Mouse (Mus musculus) adrenal gland, adult 8-10 months (tissue): Measurements from ENCODE around the gene Uroc1. TPM values are rescaled to one million over a fixed set of nuclear protein-coding genes. Genes with fewer than 3 reads are reported as not detected.

Experiments
- DNase-seq: peaks from one replicate; pipeline ENCODE4 v3.0.0; 2022
- total RNA-seq, 4 experiments: library from RNA; stranded (reverse); gene quantifications; 2 replicates each; pipeline ENCODE4 v1.2.4; 2022

The Uroc1 gene
- total RNA-seq, 4 experiments from 2014 or later = 0.15 to 0.24 (median 0.17) TPM; not detected in 1

- DNase-seq = no peak
Observed at GRCm38 (mm10) chr6:90358142-90358541, 25.1 kb downstream of the Uroc1 start.

- no peak for DNase-seq
Observed at GRCm38 (mm10) chr6:90359445-90359844, 26.4 kb downstream of the Uroc1 start.

DNA sequence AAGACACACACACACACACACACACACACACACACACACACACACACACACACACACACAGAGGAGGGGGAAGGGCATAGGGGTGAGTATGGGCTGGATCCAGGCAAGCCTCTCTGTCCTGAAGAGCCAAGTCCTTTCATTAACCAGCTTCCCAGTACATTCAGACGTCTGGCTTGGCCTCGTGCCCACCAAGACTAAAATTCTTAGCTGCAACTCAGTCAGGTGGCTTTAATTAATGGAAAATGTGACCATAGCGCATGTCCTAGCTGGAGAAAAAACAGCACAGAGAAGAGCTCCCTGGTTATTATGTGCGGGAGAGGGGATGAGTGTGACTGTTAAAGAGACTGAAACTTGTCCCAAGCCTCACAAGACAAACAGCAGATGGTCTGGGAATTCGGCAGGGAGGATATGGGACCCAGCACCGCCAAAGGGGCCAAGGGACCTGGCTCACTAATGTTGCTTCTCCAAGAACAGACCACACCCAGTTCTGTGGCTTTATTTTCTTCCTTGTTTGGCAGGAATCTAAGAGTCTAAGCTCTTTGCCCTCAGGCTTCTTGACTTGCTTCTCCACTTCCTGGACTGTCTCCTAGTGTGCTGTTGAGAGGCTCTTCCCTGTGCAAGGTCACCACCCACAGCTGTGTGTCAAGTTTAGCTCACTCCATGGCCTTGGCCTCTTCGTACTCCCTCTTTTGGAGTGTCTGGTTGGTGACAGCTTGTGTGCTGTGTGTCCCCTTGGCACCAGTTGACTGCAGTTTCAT is 27.1 kb downstream of the Uroc1 start:
- DNase-seq = peak; percentile 83

DNA sequence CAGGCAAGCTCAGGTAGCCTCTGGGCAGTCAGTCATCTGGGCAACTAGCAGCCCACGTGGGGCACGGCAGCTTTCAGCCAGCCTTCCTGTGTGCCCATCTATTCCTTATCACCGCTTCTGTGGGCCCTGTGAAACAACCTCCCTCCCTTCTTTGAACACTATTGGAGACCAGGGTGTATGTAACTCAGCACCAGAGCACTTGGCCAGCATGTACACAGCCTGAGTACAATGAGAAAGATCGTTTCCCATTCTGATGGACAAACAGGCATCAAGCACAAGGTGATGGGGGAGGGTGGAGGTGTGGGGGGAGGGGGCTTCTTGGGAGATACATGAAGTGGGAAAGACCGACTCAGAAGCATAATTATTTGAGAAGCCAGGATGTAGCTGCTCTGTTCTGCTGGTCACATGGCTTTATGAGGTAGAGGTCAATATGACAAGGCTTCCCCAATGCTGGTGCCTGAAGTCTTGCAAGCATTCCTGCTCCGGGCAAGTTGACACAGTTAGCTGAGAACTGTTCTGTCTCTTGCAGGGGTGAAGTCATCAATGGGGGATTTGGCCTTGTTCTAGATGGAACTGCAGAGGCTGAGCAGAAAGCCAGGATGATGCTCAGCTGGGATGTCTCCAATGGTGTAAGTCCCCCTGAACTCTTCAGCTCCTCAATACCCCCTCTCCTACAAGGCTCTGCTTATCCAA is 28.0 kb downstream of the Uroc1 start:
- no peak for DNase-seq

DNA sequence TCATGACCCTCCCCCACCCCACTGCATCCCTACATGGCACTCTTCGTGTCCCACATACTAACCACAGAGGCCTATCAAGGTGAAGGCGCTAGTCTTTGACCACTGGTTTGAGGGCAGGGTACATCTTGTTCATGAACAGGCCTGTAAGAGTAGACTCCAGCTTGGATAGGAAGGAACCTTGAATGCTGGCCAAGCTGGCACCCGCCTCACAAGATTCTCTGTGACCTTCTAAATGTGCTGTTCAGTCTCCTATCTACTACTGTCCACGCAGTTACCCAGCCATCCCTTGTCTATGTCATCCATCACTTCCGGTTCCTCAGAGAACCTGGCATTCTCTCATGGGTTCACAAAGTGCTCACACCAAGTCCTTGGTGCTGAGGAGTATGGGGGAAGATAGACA is 30.2 kb downstream of the Uroc1 start:
- DNase-seq = peak; percentile 67

GRCm38 (mm10) chr6:90368976-90369724 is 36.1 kb downstream of the Uroc1 start, which contains the start of gene Zxdc:
TSS of gene Zxdc (plus strand) at chr6:90369492.
- DNase-seq = peak; percentile 99

- no peak for DNase-seq
Observed at GRCm38 (mm10) chr6:90369725-90370553, 36.9 kb downstream of the Uroc1 start.

GRCm38 (mm10) chr6:90374647-90375046 is 41.6 kb downstream of the Uroc1 start:
- DNase-seq = no peak

GRCm38 (mm10) chr6:90377708-90378107 is 44.6 kb downstream of the Uroc1 start:
- no peak for DNase-seq

GRCm38 (mm10) chr6:90381465-90381864 is 48.4 kb downstream of the Uroc1 start:
- peak; percentile 36 for DNase-seq

GRCm38 (mm10) chr6:90390629-90391028 is 57.5 kb downstream of the Uroc1 start:
- no peak for DNase-seq

DNA sequence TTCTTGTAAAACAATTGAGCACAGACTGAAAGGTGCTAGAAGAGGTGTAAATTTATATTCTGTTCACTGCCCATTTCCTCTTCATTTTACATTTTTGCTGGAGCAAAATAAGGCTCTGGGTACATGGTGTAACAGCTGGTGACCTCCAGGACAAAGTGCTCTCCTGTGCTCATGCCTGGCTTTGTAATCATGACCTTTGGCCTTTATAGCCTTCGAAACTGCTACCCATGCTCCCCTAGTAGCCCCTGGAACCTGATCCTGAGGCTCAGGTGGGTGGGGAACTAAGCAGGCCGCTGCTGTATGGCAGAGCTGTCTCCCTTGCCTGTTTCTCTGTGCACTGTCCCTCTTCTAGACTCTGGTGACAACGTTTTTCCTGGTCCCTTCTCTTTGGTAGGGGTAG is 60.9 kb downstream of the Uroc1 start:
- DNase-seq = no peak

DNA sequence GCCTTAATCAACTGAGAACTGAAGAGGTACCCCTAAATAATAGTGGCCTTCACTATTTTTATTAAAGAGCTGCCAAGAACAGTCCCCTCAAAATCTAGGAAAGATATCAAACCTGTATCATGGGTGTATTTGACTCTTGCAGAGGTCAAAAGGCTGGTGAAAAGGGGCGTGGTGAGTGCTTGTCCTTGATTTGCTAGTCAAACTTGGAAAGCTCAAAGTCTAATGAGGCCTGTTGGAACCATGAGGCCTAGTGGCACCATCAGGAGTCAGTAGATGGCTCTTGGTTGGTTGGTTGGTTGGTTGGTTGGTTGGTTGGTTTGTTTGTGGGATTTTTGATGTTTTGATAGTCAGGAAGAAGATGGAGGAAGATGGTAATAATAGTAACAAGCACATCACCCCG is 62.7 kb downstream of the Uroc1 start:
- DNase-seq = no peak

- DNase-seq = no peak
Observed at GRCm38 (mm10) chr6:90397291-90397690, 64.2 kb downstream of the Uroc1 start.

DNA sequence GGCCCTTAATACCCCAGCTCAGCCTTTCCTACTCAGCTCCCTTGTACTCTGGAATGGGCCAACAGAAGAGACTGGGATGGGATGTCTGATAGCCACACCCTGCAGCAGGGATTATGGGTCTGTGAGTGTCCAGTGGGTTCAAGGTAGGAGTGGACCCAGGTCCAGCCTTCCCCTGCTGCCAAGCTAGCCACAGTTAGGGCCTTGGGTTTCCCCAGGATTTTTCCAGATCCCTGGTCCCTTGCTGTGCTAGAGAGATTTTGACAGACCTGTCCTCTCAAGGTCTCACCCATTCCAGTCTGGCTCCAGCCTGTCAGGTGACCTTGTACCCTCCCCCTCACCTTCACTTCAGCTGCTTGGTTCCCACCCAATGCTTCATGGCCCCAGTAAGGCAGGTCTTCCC is 75.5 kb downstream of the Uroc1 start:
- DNase-seq = peak; percentile 16

GRCm38 (mm10) chr6:90410972-90411371 is 77.9 kb downstream of the Uroc1 start:
- no peak for DNase-seq

DNA sequence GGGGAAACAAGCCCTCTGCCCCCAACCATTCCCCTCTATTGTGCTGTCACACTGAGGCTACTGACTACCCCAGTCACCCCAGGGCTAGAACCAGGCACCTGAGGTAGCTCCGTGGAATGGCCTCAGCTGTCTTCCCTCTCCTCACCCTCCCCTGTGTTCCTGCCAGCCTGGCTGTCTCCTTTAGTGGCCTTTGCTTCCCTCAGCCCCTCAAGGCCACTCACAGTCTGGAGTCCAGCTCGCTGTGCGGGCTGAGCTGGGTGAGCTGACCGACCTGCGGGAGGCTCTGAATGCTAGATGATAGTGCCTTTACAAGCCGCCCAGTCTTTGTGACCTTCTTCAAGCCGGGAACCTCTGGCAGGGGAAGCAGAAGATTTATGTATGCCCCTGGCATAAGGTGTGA is 78.8 kb downstream of the Uroc1 start:
- peak; percentile 52 for DNase-seq

Other genes starting within 250 kb of the Uroc1 start
- gene Vmn1r50, start 231.9 kb upstream of the Uroc1 start, total RNA-seq = not detected
- gene Vmn1r51, start 210.7 kb upstream of the Uroc1 start, total RNA-seq = not detected
- not detected for gene Vmn1r52, start 158.5 kb upstream of the Uroc1 start, total RNA-seq
- gene V1ra8, start 130.5 kb upstream of the Uroc1 start, total RNA-seq = not detected
- not detected for gene Vmn1r53, start 108.8 kb upstream of the Uroc1 start, total RNA-seq
- gene Vmn1r54, start 87.0 kb upstream of the Uroc1 start, total RNA-seq = not detected
- not detected for gene BC048671, start 32.1 kb upstream of the Uroc1 start, total RNA-seq
- under 1 TPM in 1 of 4 experiments, not detected in 3; 0.30 TPM for gene Chst13, start 8.1 kb upstream of the Uroc1 start, total RNA-seq
- 10 to 100 TPM; 23.2 to 35.3 (median 27.3) TPM for gene Zxdc, start 36.2 kb downstream of the Uroc1 start, total RNA-seq
- gene Cfap100, start 95.5 kb downstream of the Uroc1 start, total RNA-seq = 1 to 10 TPM in 1 of 4 experiments, under 1 TPM in 2, not detected in 1; 0.23 to 2.5 (median 0.30) TPM
- 10 to 100 TPM; 18.3 to 30.6 (median 27.6) TPM for gene Klf15, start 129.3 kb downstream of the Uroc1 start, total RNA-seq
- gene Aldh1l1, start 153.1 kb downstream of the Uroc1 start, total RNA-seq = 100 to 1,000 TPM; 137 to 222 (median 182) TPM